Mouse (Mus musculus) G1E (cell line): ENCODE data around the gene Gtf3a.

Experiments used
- CTCF ChIP-seq: IDR thresholded peaks from 2 replicates; pipeline ENCODE4 v1.5.1; 2012; ENCODE audit warnings: low read depth, low read length, inconsistent platforms, mixed read lengths
- GATA1 ChIP-seq: IDR thresholded peaks from 2 replicates; pipeline ENCODE4 v1.6.1; 2012; ENCODE audit warnings: borderline replicate concordance, low read length, inconsistent platforms, mixed read lengths
- GATA2 ChIP-seq: IDR thresholded peaks from 2 replicates; pipeline ENCODE4 v1.6.1; 2012; ENCODE audit warnings: low read depth, low read length, inconsistent platforms, borderline replicate concordance
- TAL1 ChIP-seq: conservative IDR thresholded peaks from 2 replicates; pipeline ENCODE4 v1.6.1; 2012; ENCODE audit warnings: low read depth, low read length, inconsistent platforms, mixed read lengths

DNA sequence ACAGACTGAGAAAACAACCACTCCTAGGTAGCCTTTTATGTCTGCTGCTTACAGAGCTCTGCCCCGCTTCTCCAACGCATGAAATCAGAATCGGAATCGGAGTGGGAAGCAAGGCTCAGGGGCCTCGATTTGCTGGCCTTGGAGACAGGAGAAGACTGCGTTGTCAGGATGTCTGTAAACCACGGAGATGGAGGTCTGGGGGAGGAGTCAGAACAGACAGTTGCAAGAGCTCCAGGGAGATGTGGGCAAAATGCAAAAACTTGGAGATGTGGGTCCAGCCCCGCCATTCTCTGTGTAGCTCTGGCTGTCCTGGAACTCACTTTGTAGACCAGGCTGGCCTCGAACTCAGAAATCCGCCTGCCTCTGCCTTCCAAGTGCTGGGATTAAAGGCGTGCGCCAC is 15.0 kb upstream of the Gtf3a start:
- TF ChIP-seq CTCF (no peak), TAL1 (no peak), GATA1 (no peak), GATA2 (no peak)
